Mouse (Mus musculus): ENCODE results near the gene Pcsk5. TPM values are rescaled to one million over a fixed set of nuclear protein-coding genes. Genes with fewer than 3 reads are reported as not detected.

The Pcsk5 gene
- 5.9 and 10.0 TPM in 2 replicates for polyA plus RNA-seq (2012; rRNA removed)

DNA sequence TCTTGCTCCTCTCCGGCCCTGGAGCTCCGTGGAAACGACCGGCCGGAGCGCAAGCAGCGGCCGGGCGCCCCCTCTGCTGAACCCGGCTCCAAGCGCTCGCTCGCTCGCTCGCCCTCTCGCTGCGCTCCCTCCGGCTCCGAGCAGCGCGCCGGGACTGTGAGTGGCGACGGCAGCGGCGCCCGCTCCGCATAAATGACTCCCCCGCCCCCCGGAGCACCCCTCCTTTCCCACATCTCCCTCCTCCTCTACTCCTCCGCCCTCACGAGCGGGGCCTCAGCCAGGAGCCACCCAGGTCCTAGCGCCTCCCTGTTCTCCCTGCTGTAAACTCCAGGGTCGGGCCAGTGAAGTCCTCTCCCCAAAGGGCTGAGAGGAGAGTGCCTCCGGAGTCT is at the start of gene Pcsk5:
Pcsk5 (minus strand) TSS at position 162 of the 389 bp plus-strand sequence.

DNA sequence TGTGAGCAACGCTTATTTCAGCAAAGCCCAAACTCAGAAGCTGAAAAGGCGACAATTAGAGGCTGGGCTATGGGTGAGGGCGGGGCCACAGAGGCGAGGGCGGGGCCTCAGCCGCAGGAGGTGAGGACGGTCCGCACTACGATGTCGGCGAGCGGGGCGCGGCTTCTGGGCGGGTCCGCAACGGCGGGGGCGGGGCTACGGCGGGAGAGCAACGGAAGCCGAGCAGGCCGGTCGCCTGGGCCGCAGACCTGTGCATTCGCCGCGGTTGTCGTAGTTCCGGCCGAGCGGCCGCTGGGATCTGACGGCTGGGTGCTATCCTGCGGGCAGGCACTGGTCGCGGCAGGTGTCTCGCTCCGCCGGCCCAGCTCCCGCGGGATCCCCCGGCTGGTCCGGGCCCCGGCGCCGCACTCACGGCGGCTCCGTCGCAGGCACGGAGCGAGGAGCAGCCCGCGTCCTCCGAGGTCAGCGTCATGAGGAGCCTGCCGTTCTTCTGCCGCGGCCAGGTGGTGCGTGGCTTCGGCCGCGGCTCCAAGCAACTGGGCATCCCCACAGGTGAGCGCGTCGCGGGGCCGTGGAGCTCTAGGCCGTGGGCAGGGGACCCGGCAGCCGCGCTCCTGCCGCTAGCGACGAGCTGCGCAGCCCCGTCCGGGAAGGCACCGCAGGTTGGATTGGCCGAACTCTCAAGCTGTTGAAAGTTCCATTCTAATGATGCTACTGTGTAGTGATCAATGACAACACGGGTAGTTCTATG is 443.4 kb downstream of the Pcsk5 start, which contains the start of gene Rfk:
Rfk (plus strand) TSS at position 203 of the 751 bp plus-strand sequence.

